Mouse (Mus musculus): ENCODE measurements around the gene Ppp2r3a. TPM values are rescaled to one million over a fixed set of nuclear protein-coding genes. Genes with fewer than 3 reads are reported as not detected.

Ppp2r3a gene
- polyA plus RNA-seq, 1 experiment from 2014 or later: 40.2 TPM

DNA sequence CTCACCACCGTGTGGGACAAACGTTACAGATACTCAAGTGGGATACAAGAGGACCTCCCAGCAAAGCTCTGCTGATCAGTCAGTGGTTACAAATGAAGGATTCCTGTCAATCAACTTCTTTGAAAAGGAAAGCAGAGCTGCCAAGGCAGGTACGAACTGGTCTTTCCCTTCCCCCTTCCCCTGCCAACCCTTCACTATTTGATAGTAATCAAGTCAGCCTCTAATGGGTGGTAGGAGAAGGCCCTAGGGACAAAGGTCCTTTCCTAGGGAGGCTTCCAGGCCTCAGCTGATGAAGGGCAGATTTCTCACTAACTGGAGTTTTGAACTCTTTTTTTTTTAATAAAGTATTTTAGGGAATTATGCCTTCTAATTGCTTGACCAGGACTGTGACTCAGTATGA lies 11.2 kb upstream of the Ppp2r3a start:
- ATAC-seq (ENCODE audit: low read depth): no peak
- no peaks in the 10 kb centered on the region for H3K27me3 ChIP-seq (ENCODE audit: control insufficient read depth, insufficient read depth, low read length)
- no peak overlapping the region for H3K9ac ChIP-seq (replicated peaks; ENCODE audit: low read depth, low read length)
- peaks cover 2% of the 10 kb centered on the region; the same call in 1 of the 2 replicates for H3K4me1 ChIP-seq (ENCODE audit: control insufficient read depth, insufficient read depth, low read length)
- H3K4me3 ChIP-seq (ENCODE audit: low read depth, low read length): no peak overlapping the region
- H3K9me3 ChIP-seq (ENCODE audit: control insufficient read depth, low read length): no peaks in the 10 kb centered on the region
- WGBS: 95% methylated on average over 3 of the region's 3 CpGs
- H3K36me3 ChIP-seq (ENCODE audit: control insufficient read depth, insufficient read depth, low read length): no peaks in the 10 kb centered on the region
- no peak overlapping the region for H3K27ac ChIP-seq (ENCODE audit: low read depth, low read length)
- H3K4me2 ChIP-seq (ENCODE audit: low read depth, low read length): no peak overlapping the region

DNA sequence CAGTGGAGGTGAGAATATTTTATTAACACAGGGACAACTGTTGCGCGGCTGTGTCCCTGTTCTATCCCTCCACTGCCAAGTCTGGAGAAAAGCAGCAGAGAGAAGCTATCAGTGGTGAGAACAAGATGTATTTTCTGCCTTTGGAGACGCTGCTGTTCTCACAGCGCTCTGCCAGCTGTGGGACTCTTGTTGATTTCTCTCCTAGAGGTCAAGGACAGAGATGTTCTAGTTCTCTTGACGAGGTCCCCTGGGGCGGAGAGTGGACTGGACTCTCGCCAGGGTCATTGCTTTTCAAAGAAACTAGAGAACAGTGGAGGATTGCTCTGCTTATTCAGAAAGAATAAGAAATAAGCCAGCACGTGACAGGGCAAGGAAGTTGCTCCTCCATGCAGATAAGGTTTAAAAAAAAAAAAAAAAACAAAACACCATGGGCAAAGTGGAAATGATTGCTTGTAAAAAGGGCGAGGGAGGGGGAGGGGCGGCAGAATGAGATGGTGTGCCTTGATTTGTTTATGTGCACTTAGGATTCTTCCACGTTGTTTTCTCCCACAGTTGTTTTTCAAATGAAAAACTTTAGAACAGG lies 10.5 kb upstream of the Ppp2r3a start:
- H3K36me3 ChIP-seq (ENCODE audit: control insufficient read depth, insufficient read depth, low read length): no peaks in the 10 kb centered on the region
- WGBS: 47% methylated on average over 11 of the region's 11 CpGs
- no peak for ATAC-seq (ENCODE audit: low read depth)
- H3K4me2 ChIP-seq (ENCODE audit: low read depth, low read length): no peak overlapping the region
- peaks cover 2% of the 10 kb centered on the region; the same call in 1 of the 2 replicates for H3K4me1 ChIP-seq (ENCODE audit: control insufficient read depth, insufficient read depth, low read length)
- H3K9me3 ChIP-seq (ENCODE audit: control insufficient read depth, low read length): no peaks in the 10 kb centered on the region
- H3K27me3 ChIP-seq (ENCODE audit: control insufficient read depth, insufficient read depth, low read length): no peaks in the 10 kb centered on the region
- no peak overlapping the region for H3K4me3 ChIP-seq (ENCODE audit: low read depth, low read length)
- no peak overlapping the region for H3K9ac ChIP-seq (replicated peaks; ENCODE audit: low read depth, low read length)
- no peak overlapping the region for H3K27ac ChIP-seq (ENCODE audit: low read depth, low read length)

DNA sequence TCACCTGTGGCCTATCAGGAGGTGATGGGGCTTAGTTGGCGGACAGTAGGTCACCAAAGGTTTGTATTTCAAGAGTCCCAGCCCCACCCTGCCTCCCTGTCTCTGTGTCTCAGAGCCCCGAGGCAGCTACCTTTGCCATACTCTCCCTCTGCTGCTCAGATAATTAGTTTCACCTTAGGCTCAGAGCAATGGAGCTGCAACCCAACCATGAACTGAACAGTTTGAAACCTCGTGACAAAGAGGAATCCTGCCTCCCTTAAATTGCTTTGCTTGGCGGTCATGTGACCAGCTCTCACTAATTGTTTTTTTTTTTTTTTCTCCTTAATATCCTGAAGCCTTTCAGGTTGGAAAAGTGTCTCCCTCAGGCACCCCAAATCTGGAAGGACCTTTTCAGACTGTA lies 9.8 kb upstream of the Ppp2r3a start:
- no peak overlapping the region for H3K4me3 ChIP-seq (ENCODE audit: low read depth, low read length)

DNA sequence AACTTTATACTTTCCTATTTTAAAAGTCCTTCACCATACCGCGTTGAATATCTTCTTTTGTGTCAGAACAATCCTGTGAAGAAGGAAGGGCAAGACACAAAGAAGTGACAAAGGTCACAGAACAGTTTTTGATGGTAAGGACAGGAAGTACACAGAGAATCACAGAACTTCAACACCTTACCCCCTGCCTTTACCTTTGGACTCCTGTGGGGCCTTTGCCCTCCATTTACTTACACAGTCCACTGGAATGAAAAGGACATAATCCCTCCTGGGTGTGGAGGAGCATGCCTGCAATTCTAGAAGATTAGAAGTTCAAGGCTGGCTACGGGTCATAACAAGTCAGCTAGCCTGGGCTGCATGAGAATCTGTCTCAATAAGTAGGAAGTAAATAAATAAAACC lies 1.5 kb upstream of the Ppp2r3a start:
- no peak for ATAC-seq (ENCODE audit: low read depth)
- Histone ChIP-seq H3K4me1 (ENCODE audit: control insufficient read depth, insufficient read depth, low read length) (peaks cover 11% of the 10 kb centered on the region), H3K9ac (replicated peaks; ENCODE audit: low read depth, low read length) (no peak overlapping the region), H3K9me3 (ENCODE audit: control insufficient read depth, low read length) (no peaks in the 10 kb centered on the region), H3K27me3 (ENCODE audit: control insufficient read depth, insufficient read depth, low read length) (no peaks in the 10 kb centered on the region), H3K4me2 (ENCODE audit: low read depth, low read length) (no peak overlapping the region), H3K36me3 (ENCODE audit: control insufficient read depth, insufficient read depth, low read length) (no peaks in the 10 kb centered on the region), H3K4me3 (ENCODE audit: low read depth, low read length) (no peak overlapping the region), H3K27ac (ENCODE audit: low read depth, low read length) (no peak overlapping the region)
- WGBS: 80% methylated on average over 3 of the region's 3 CpGs

More for the DNA sequence above, 9.8 kb upstream of the Ppp2r3a start:
- no peak for ATAC-seq (ENCODE audit: low read depth)
- H3K27ac ChIP-seq (ENCODE audit: low read depth, low read length): no peak overlapping the region
- no peaks in the 10 kb centered on the region for H3K27me3 ChIP-seq (ENCODE audit: control insufficient read depth, insufficient read depth, low read length)
- H3K36me3 ChIP-seq (ENCODE audit: control insufficient read depth, insufficient read depth, low read length): no peaks in the 10 kb centered on the region
- H3K9me3 ChIP-seq (ENCODE audit: control insufficient read depth, low read length): no peaks in the 10 kb centered on the region
- 69% methylated on average over 4 of the region's 4 CpGs for WGBS
- no peak overlapping the region for H3K9ac ChIP-seq (replicated peaks; ENCODE audit: low read depth, low read length)
- H3K4me1 ChIP-seq (ENCODE audit: control insufficient read depth, insufficient read depth, low read length): peaks cover 2% of the 10 kb centered on the region; the same call in 1 of the 2 replicates
- no peak overlapping the region for H3K4me2 ChIP-seq (ENCODE audit: low read depth, low read length)

DNA sequence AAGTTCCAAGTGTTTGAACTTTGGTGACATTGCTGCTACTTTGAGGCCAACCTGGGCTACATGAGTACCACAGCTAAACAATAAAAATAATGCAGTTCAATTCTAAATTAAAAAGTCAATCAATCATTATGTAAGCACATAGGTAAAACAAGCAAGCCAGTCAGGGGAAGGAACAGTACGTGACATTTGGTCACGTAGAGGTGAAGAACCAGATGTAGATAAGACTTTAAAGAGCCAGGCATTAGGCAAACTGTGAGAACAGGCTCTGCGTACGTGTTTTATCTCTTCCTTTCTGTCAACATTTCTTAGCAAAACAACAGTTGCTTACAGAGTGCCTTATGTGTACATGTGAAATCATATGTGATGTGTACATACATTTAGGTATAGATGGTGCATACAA lies 946 bp upstream of the Ppp2r3a start:
- 80% methylated on average over 4 of the region's 4 CpGs for WGBS
- Histone ChIP-seq H3K36me3 (ENCODE audit: control insufficient read depth, insufficient read depth, low read length) (no peaks in the 10 kb centered on the region), H3K4me3 (ENCODE audit: low read depth, low read length) (no peak overlapping the region), H3K27ac (ENCODE audit: low read depth, low read length) (no peak overlapping the region), H3K9me3 (ENCODE audit: control insufficient read depth, low read length) (no peaks in the 10 kb centered on the region), H3K4me2 (ENCODE audit: low read depth, low read length) (no peak overlapping the region), H3K9ac (replicated peaks; ENCODE audit: low read depth, low read length) (no peak overlapping the region), H3K27me3 (ENCODE audit: control insufficient read depth, insufficient read depth, low read length) (no peaks in the 10 kb centered on the region), H3K4me1 (ENCODE audit: control insufficient read depth, insufficient read depth, low read length) (peaks cover 14% of the 10 kb centered on the region)
- no peak for ATAC-seq (ENCODE audit: low read depth)

DNA sequence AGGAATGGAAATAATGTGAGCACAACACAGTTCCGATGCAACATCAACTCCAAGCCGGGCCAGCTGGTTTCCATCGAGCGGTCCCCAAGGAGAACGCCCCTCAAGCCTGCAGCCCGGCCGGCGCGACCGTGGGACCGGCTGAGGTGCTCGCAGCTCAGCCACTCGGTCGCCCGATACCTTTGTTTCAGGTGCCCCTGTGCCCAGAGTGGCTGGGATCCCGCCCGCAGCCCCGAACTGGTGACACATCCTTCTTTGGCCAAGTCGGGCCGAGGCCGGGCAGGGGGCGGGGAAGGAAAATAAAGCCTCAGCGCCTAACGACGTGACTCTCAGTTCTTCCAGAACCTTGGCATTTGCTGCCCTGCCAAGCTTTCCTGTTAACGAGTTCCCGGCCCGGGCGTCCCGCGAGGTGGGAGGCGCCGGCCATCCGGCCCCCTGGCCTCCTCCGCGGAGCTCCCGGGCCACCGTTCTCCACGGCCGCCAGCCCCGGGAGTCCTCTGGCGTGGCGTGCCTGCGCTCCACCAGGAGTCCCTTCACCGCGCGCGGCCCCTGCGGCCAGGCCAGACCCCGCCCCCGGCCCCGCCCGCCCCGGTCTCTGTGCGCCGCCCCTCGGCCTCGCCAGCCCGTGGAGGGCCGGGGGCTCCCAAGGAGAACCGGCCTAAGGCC lies 483 bp downstream of the Ppp2r3a start:
- Histone ChIP-seq H3K9ac (replicated peaks; ENCODE audit: low read depth, low read length) (peak overlapping the region; percentile 89), H3K4me1 (ENCODE audit: control insufficient read depth, insufficient read depth, low read length) (peaks cover 14% of the 10 kb centered on the region), H3K9me3 (ENCODE audit: control insufficient read depth, low read length) (no peaks in the 10 kb centered on the region), H3K27ac (ENCODE audit: low read depth, low read length) (peak overlapping the region; percentile 94), H3K36me3 (ENCODE audit: control insufficient read depth, insufficient read depth, low read length) (no peaks in the 10 kb centered on the region), H3K4me3 (ENCODE audit: low read depth, low read length) (peak overlapping the region; percentile 85), H3K4me2 (ENCODE audit: low read depth, low read length) (peak overlapping the region; percentile 78), H3K27me3 (ENCODE audit: control insufficient read depth, insufficient read depth, low read length) (no peaks in the 10 kb centered on the region)
- under 1% methylated on average over 58 of the region's 61 CpGs for WGBS
- peak; percentile 95 for ATAC-seq (ENCODE audit: low read depth)

DNA sequence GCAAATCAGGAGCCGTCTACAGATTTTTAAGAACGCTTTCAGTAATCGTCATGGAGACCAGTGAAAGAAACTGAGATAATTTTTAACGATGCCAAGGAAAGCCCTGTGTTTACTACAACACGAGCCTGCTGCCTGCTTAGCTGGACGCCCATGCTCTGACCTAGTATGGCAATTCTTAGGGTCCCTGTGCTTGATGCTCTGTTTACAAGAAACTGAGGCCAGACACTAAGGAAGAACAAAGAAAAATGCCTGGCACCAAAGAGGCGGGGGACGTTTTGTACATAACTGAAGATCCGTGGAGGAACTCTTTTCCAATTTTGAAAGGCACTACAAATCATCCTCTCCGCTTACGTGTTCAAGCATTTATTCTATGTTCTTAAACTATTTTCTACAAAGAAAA lies 1.1 kb downstream of the Ppp2r3a start:
- Histone ChIP-seq H3K4me3 (ENCODE audit: low read depth, low read length) (peak overlapping the region; percentile 85), H3K9me3 (ENCODE audit: control insufficient read depth, low read length) (no peaks in the 10 kb centered on the region), H3K36me3 (ENCODE audit: control insufficient read depth, insufficient read depth, low read length) (no peaks in the 10 kb centered on the region), H3K9ac (replicated peaks; ENCODE audit: low read depth, low read length) (peak overlapping the region; percentile 89), H3K4me1 (ENCODE audit: control insufficient read depth, insufficient read depth, low read length) (peaks cover 14% of the 10 kb centered on the region), H3K27ac (ENCODE audit: low read depth, low read length) (peak overlapping the region; percentile 94), H3K27me3 (ENCODE audit: control insufficient read depth, insufficient read depth, low read length) (no peaks in the 10 kb centered on the region), H3K4me2 (ENCODE audit: low read depth, low read length) (peak overlapping the region; percentile 78)
- ATAC-seq (ENCODE audit: low read depth): no peak
- 5% methylated on average over 11 of the region's 11 CpGs for WGBS

DNA sequence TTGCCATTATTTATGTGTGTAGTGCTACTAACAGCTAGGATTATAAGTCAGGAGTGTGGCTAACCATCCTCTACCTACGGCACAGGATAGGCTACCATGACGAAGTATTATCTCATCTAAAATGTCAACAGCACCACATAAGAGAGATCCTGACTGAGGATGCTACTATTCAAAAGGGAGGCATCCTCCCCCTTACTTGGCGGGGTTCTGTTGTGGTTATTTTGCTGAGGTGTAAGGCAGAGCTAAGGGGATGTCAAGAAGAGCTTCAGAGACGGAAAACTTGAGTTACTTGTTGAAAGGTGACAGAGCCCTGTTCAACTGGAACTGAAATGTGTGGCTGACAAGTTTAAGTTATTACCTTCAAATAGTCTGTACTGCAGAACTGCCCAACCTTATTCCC lies 2.0 kb downstream of the Ppp2r3a start:
- no peak for ATAC-seq (ENCODE audit: low read depth)
- WGBS: 48% methylated on average over 4 of the region's 4 CpGs
- H3K27ac ChIP-seq (ENCODE audit: low read depth, low read length): peak overlapping the region; percentile 34; the same call in 1 of the 2 replicates

DNA sequence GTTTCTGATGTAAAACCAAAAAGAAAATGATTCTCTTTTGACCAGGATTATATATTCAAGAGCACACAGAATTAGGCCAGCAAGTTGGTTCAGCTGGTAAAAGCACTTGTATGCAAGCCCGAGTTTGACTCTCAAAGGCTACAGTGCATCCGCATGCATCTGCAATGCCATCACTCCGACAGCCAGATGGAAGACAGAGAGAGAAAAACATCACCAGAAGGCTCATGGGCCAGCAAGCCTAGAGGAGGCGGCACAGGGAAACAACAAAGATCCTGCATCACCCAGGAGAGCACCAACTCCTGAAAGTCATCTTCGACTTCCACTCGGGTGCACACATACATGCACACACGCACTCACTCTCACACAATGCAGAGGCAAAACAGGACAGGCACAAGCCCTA lies 4.1 kb downstream of the Ppp2r3a start:
- WGBS: 60% methylated on average over 7 of the region's 7 CpGs
- no peak overlapping the region for H3K9ac ChIP-seq (replicated peaks; ENCODE audit: low read depth, low read length)
- no peak overlapping the region for H3K4me2 ChIP-seq (ENCODE audit: low read depth, low read length)
- H3K27me3 ChIP-seq (ENCODE audit: control insufficient read depth, insufficient read depth, low read length): no peaks in the 10 kb centered on the region
- H3K36me3 ChIP-seq (ENCODE audit: control insufficient read depth, insufficient read depth, low read length): no peaks in the 10 kb centered on the region
- H3K4me1 ChIP-seq (ENCODE audit: control insufficient read depth, insufficient read depth, low read length): peaks cover 14% of the 10 kb centered on the region
- no peak overlapping the region for H3K27ac ChIP-seq (ENCODE audit: low read depth, low read length)
- no peaks in the 10 kb centered on the region for H3K9me3 ChIP-seq (ENCODE audit: control insufficient read depth, low read length)
- ATAC-seq (ENCODE audit: low read depth): no peak
- H3K4me3 ChIP-seq (ENCODE audit: low read depth, low read length): no peak overlapping the region

More for the DNA sequence above, 2.0 kb downstream of the Ppp2r3a start:
- no peaks in the 10 kb centered on the region for H3K27me3 ChIP-seq (ENCODE audit: control insufficient read depth, insufficient read depth, low read length)
- peak overlapping the region; percentile 85 for H3K4me3 ChIP-seq (ENCODE audit: low read depth, low read length)
- no peaks in the 10 kb centered on the region for H3K36me3 ChIP-seq (ENCODE audit: control insufficient read depth, insufficient read depth, low read length)
- peaks cover 14% of the 10 kb centered on the region for H3K4me1 ChIP-seq (ENCODE audit: control insufficient read depth, insufficient read depth, low read length)
- no peaks in the 10 kb centered on the region for H3K9me3 ChIP-seq (ENCODE audit: control insufficient read depth, low read length)
- peak overlapping the region; percentile 32; the same call in 1 of the 2 replicates for H3K9ac ChIP-seq (replicated peaks; ENCODE audit: low read depth, low read length)
- H3K4me2 ChIP-seq (ENCODE audit: low read depth, low read length): peak overlapping the region; percentile 78
